11 mouse cellular contexts compared by ENCODE assay signal in the genomic region with DNA sequence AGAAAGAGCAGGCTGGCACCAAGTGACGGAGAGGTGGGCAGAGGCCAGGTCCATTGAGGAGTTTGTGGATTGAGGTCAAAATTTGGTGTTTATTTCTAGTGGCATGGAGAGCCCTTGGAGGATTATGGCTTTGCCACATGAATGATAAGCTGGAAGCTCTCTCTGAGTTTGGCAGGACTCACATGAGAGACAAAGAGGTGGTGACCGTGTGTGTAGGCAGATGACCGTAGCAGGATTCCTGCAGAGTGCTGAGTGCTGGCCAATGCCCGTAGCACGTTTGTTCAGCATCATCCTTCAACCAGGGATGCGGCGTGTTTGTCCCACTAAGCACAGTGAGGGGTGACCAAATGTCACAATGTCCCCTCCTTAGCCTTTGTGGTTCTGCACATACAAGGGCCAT. TPM values are rescaled to one million over a fixed set of nuclear protein-coding genes. Genes with fewer than 3 reads are reported as not detected.
"Had no signal": no experiment of that assay in that cellular context is flagged by ENCODE, and none has a peak within 500 bp of the region (broad histone marks: within the 10 kb centered on the region; RNA-seq: fewer than 3 reads in every experiment).

No protein-coding gene starts in this region.

- DNase-seq: liver, postnatal 0 days; lung, adult 2 months; lung, postnatal 14 days; lung, postnatal 36 days; right cerebral cortex, postnatal 14 days; thymus, adult 2 months; thymus, postnatal 25 days; thymus, postnatal 4 days had no signal

RNA-seq across cellular contexts. Expression of gene Lhx5, which starts 58.1 kb away (rescaled TPM):
- total RNA-seq: megakaryocyte progenitor cell, adult 5-6 weeks; monocyte, adult 5-6 weeks; neutrophil, adult 5-6 weeks had no signal
